Mouse (Mus musculus) forebrain, postnatal 0 days (tissue): Measurements from ENCODE around the gene Ap2a1. TPM values are rescaled to one million over a fixed set of nuclear protein-coding genes. Genes with fewer than 3 reads are reported as not detected.

Experiments used
- ATAC-seq: fragments of 200-750 bp; cut with Nextera tagmentation; 2 replicates; pipeline ENCODE4 v1.8.0; 2017; ENCODE audit warnings: mild to moderate bottlenecking, moderate library complexity
- DNase-seq: peaks from one replicate; pipeline ENCODE4 v3.0.0-alpha.2; 2015
- H3K27ac ChIP-seq: fragments of 300-500 bp; sonication (generic); 2 replicates; pipeline ENCODE4 v1.5.1; 2014; ENCODE audit warnings: low read depth, mild to moderate bottlenecking, antibody characterized with exemption, low read length, moderate library complexity, mixed read lengths
- H3K27me3 ChIP-seq: fragments of 300-500 bp; sonication (generic); 2 replicates; pipeline ENCODE4 v1.6.1; 2014; ENCODE audit warnings: mild to moderate bottlenecking, low read length, mixed read lengths; ENCODE audit not compliant: insufficient read depth
- H3K36me3 ChIP-seq: fragments of 300-500 bp; sonication (generic); 2 replicates; pipeline ENCODE4 v1.6.1; 2014; ENCODE audit warnings: mild to moderate bottlenecking, moderate library complexity; ENCODE audit not compliant: insufficient read depth
- H3K4me1 ChIP-seq: fragments of 300-500 bp; sonication (generic); 2 replicates; pipeline ENCODE4 v1.6.1; 2014; ENCODE audit warnings: antibody characterized with exemption; ENCODE audit not compliant: insufficient read depth
- H3K4me2 ChIP-seq: fragments of 300-500 bp; sonication (generic); 2 replicates; pipeline ENCODE4 v1.6.1; 2014; ENCODE audit warnings: low read depth, mild to moderate bottlenecking, moderate library complexity
- H3K4me3 ChIP-seq: fragments of 300-500 bp; sonication (generic); 2 replicates; pipeline ENCODE4 v1.5.1; 2014; ENCODE audit warnings: low read depth, low read length, mixed read lengths
- H3K9ac ChIP-seq: fragments of 300-500 bp; sonication (generic); 2 replicates; pipeline ENCODE4 v1.6.1; 2014; ENCODE audit warnings: mild to moderate bottlenecking
- H3K9me3 ChIP-seq: fragments of 300-500 bp; sonication (generic); 2 replicates; pipeline ENCODE4 v1.6.1; 2016; ENCODE audit warnings: low read length
- CTCF ChIP-seq: sonication (generic); IDR thresholded peaks from 2 replicates; pipeline ENCODE4 v1.5.1; 2016; ENCODE audit warnings: antibody characterized with exemption, control low read depth, low read depth
- WGBS: fragments of 180-500 bp; shearing (Covaris S2); extraction: QIAGEN DNeasy Blood & Tissue Kit; methylation state at CpG from one replicate; pipeline ENCODE4 v1.1.7; 2014; 5-methylcytosine and 5-hydroxymethylcytosine counted together
- polyA plus RNA-seq: library from polyadenylated mRNA; unstranded; fragments of >200 nt; fragmentation: Nextera tagmentation; extraction: Ambion mirVana; gene quantifications from 2 replicates; pipeline ENCODE4 v1.2.1, GENCODE M21; 2015
- total RNA-seq: library from RNA; depleted of rRNA; stranded (reverse); fragments of >200 nt; gene quantifications from 2 replicates; pipeline ENCODE4 v1.2.3, GENCODE M21; 2014

Gene Ap2a1
- total and polyA plus RNA-seq, 2 experiments from 2014 or later: 113 to 175 TPM

DNA sequence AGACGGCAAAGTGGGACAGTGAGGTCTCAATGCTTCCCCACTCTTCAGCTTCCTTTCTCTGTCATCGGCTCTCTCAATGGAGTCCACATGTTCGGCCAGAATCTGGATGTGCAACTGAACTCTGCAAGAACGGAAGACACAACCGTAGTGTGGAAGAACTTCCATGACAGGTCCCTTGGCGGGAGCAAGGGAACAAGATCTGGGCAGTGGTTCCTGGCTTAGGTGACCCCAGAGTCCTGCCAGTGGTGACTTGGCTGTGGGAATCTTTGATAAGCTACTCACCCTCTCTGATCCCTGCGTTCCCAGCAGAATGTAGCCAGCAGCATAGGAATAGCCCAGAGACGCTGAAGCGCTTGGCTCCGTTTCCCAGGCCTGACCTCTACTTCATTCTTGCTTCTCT lies 32.8 kb downstream of the Ap2a1 start:
- 25% methylated on average over 10 of the region's 10 CpGs for WGBS

DNA sequence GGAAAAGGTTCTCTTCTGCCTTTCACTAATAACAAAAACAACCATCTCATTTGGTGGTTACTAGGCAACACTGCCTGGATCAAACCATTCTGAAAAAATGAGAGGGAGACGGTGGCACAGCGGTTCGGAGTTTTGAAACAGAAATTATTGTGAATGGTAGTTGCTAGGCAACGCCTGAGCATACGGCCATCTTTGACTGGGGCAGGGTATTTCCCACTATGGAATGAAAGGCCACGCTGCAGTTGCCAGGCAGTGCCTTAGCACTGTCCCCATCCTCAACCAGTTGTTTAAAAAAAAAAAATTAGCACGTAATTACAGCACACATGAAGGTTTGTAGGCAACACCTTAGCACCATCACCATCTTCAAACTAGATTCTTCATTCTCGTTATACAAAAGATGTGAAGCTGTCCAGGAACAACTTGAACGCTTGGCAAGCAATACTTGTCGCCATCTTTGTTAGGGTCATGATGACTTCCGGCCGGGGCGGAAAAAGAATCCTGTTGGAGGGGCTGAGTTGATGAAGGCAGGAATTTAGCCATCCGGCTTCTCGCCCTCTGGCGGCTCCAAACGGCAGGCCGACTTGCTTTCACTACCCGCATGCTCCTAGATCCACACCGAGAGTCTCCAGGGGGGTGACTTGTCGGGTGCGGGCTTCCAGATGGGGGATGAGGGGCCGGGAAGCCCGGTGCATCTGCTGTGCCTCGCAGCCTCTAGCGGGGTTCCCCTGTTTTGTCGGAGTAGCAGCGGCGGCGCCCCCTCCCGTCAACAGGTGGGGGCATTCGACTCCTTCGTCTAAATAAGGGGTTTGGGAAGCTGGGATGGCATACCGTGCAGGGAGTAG lies 33.5 kb downstream of the Ap2a1 start, which contains the start of gene Fuz:
TSS of gene Fuz (plus strand) at position 487 of the 842 bp plus-strand sequence.
- Histone ChIP-seq H3K9me3 (no peaks in the 10 kb centered on the region), H3K4me1 (peaks cover 33% of the 10 kb centered on the region), H3K27me3 (no peaks in the 10 kb centered on the region), H3K36me3 (peaks cover 19% of the 10 kb centered on the region), H3K27ac (peak within 1 kb of the TSS; percentile 92), H3K4me3 (peak within 1 kb of the TSS; percentile 62), H3K4me2 (peak within 1 kb of the TSS; percentile 71), H3K9ac (peak within 1 kb of the TSS; percentile 64)
- DNase-seq (peak; percentile 98), ATAC-seq (peak; percentile 82)
- peak; percentile 80 for TF ChIP-seq CTCF
- 2% methylated on average over 34 of the region's 34 CpGs for WGBS

More for the DNA sequence above, 32.8 kb downstream of the Ap2a1 start:
- Histone ChIP-seq H3K36me3 (peaks cover 19% of the 10 kb centered on the region), H3K9me3 (no peaks in the 10 kb centered on the region), H3K27ac (peak overlapping the region; percentile 92), H3K9ac (peak overlapping the region; percentile 64), H3K27me3 (no peaks in the 10 kb centered on the region), H3K4me3 (peak overlapping the region; percentile 62), H3K4me1 (peaks cover 29% of the 10 kb centered on the region), H3K4me2 (peak overlapping the region; percentile 71)
- TF ChIP-seq CTCF: no peak
- DNase-seq: no peak
- no peak for ATAC-seq

- WGBS: 13% methylated on average over 7 of the region's 7 CpGs
- DNase-seq: no peak
- no peak for TF ChIP-seq CTCF
- Histone ChIP-seq H3K27ac (peak overlapping the region; percentile 92), H3K4me2 (peak overlapping the region; percentile 71), H3K4me3 (peak overlapping the region; percentile 62), H3K9me3 (no peaks in the 10 kb centered on the region), H3K4me1 (peaks cover 38% of the 10 kb centered on the region), H3K27me3 (no peaks in the 10 kb centered on the region), H3K9ac (peak overlapping the region; percentile 64; the same call in 1 of the 2 replicates), H3K36me3 (peaks cover 15% of the 10 kb centered on the region)
- no peak for ATAC-seq
These were observed 34.1 kb downstream of the Ap2a1 start for GRCm38 (mm10) chr7:44895206-44895592.

DNA sequence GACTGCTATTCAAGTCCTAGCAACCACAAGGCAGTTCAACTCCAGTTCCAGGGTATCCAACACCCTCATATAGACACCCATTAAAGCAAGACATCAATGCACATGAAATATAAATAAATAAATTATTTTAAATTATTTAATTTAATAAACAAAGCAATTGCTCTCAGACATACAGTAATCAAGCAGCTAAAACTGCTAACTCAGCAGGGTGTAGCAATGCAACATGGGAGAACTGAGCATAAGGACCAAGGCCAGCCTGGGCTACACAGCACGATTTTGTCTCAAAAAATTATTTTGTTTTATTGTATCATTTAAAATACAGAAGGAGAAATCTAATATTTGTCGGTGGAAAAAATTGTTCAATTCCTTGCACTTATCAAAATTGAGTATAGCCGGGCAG lies 35.1 kb downstream of the Ap2a1 start:
- Histone ChIP-seq H3K4me1 (peaks cover 38% of the 10 kb centered on the region), H3K9ac (no peak overlapping the region), H3K27ac (peak overlapping the region; percentile 92), H3K36me3 (peaks cover 5% of the 10 kb centered on the region), H3K9me3 (no peaks in the 10 kb centered on the region), H3K27me3 (no peaks in the 10 kb centered on the region), H3K4me2 (no peak overlapping the region), H3K4me3 (no peak overlapping the region)
- DNase-seq (no peak), ATAC-seq (no peak)
- TF ChIP-seq CTCF: no peak
- WGBS: 89% methylated on average over 3 of the region's 3 CpGs

GRCm38 (mm10) chr7:44893197-44893596 lies 36.1 kb downstream of the Ap2a1 start:
- TF ChIP-seq CTCF: no peak
- Histone ChIP-seq H3K27ac (peak overlapping the region; percentile 100), H3K9me3 (no peaks in the 10 kb centered on the region), H3K4me1 (peaks cover 38% of the 10 kb centered on the region), H3K36me3 (peaks cover 7% of the 10 kb centered on the region), H3K9ac (peak overlapping the region; percentile 35; the same call in 1 of the 2 replicates), H3K4me3 (peak overlapping the region; percentile 88), H3K4me2 (peak overlapping the region; percentile 86), H3K27me3 (no peaks in the 10 kb centered on the region)
- ATAC-seq: no peak
- WGBS: 2% methylated on average over 8 of the region's 8 CpGs
- peak; percentile 66 for DNase-seq

DNA sequence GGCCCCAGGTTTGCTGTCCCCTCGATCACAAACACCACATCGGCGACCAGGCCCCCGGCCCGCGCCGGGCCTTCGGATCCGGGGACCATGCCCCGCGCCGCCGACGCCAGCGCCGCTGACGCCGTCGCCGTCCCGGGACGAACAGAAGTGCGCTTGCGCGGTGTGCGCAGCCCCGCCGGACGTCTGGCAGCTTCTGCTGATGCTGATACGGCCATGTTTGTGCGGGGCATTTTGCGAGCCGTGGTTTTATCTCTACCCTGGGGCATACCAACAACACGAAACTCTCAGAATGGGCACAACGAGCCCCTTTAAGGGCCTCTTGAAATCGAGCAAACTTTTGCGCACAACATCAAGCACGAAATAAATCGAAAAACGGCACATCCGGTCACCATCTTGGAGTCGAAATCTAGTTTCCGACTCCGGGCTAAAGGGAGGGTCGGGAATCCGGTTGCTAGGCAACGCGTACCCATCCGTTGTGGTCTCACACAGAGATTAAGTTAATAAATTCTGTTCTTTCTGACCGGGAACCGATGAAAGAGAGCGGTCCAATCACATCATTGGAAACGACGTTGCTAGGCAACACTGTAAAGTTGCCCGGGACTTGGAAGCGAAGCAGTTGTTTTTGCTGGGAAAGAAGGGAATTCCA lies 36.9 kb downstream of the Ap2a1 start, which contains the start of gene Med25:
TSS of gene Med25 (minus strand) at position 437 of the 646 bp plus-strand sequence.
- Histone ChIP-seq H3K27me3 (no peaks in the 10 kb centered on the region), H3K36me3 (peaks cover 7% of the 10 kb centered on the region), H3K9me3 (no peaks in the 10 kb centered on the region), H3K27ac (peak within 1 kb of the TSS; percentile 100), H3K4me2 (peak within 1 kb of the TSS; percentile 86), H3K9ac (peak within 1 kb of the TSS; percentile 86), H3K4me3 (peak within 1 kb of the TSS; percentile 88), H3K4me1 (peaks cover 38% of the 10 kb centered on the region)
- 1% methylated on average over 56 of the region's 56 CpGs for WGBS
- DNase-seq (peak; percentile 98), ATAC-seq (peak; percentile 74)
- no peak for TF ChIP-seq CTCF
